Mouse (Mus musculus): Measurements from ENCODE around the gene Wdr34. TPM values are rescaled to one million over a fixed set of nuclear protein-coding genes. Genes with fewer than 3 reads are reported as not detected.

Gene Wdr34
- total RNA-seq, 2 experiments from 2014 or later, result 7.2 TPM

DNA sequence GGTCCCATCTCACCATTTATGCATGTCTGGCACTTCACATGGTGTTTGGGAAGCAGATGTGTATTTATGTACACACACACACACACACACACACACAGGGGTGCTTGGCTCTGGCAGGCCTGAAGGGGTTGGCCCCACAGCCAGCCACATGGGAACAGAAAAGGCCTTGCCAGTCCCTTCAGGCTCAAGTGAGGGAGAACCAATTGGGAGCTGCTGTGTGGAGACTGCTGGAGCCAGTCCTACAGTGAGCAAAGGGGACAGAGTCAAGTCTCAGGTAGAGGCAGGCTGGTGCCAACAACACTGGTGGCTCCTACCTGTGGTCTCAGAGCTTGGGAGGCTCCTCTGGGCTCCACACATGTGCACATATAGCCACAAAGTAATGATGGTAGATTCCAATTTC lies 9.0 kb downstream of the Wdr34 start:
- intact Hi-C loops (cut with DNase I), result no loop called here
- no peak for DNase-seq

DNA sequence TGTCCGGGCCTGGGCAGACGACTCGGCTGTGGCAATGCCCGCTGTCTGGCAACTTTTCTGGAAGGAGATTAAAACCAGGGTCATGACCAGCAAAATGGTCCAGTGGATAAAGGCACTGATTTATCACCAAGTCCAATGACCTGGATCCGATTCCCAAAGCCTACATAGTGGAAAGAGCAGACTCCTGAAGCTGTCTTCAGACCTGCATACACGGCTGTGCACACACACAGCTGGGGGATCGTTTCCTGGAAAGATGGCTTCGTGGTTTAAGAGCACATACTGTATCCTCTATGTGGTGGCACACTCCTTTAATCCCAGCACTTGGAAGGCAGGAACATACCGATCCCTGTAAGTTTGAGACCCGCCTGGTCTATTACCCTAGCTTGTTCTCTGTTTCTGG lies 10.3 kb downstream of the Wdr34 start:
- intact Hi-C loops (cut with DNase I), result no loop called here
- no peak for DNase-seq

DNA sequence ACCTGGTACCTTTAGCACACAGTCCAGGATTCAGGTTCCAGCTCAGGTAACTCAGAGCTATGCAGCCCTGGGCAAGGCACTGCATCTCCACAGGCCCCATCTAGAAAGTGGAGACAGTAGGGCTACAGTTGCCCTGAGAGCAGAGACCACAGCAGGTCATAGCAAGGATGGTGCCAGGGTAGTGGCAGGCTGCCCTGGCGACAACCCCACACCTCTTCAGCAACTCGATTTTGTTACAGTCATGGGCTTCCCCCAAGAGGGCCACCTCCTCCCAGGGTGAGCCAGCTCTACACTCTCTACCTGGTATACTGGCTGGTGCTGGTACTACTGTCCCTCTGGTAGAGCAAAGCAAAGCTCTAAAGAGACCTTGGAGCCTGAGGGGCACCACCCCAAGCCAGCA lies 10.9 kb downstream of the Wdr34 start:
- DNase-seq, result no peak

DNA sequence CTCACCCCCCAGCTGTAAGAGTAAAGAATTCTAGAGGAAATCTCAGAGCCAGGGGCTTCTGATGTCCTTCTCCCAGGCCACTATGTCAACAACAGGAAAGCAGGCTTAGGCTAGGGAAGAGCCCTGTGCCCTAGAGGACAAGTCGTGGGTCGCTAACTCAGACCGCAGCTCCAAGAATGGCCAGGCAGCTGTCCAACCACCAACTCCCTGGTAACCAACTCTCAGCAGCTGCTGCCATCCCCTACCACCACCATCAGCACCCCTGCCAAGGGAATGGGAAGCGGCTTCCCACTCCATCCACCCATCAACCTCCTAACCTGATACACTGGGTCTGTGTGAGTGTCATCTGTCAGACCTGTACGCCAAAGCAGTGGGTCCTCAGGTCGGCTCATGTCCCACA lies 15.7 kb downstream of the Wdr34 start:
- no peak for DNase-seq
- intact Hi-C loops (cut with DNase I), result no loop called here

More for the DNA sequence above, 10.9 kb downstream of the Wdr34 start:
- intact Hi-C loops (cut with DNase I), result no loop called here

DNA sequence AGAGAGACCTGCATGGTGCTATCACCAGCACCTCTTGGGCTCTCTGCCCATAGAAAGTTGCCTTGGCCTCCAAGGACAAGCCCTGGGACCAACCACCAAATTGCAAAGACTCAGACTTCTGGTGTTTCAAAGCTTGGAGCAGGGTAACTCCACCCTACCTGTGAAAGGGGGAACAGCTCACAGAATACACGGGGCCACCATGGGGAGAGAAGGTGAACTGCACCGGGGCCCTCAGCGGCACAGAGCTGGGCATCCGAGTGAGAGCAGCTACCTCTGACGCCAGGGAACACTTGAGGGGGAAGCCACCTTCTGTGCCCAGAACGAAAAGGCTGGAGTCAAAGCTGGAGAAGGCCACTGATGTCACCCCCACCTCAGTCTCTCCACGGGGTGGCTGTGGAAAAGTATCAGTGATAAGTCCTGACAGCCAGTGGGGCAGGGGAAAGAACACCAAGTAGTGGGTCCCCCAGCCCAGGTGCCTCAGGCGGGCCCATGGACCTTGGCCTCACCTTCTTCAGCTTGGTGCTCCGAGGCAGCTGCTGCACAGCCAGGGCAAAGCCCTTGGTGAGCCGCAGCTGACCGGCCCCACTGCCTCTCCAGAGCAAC lies 16.3 kb downstream of the Wdr34 start:
- intact Hi-C loops (cut with DNase I), result no loop called here
- no peak for DNase-seq

DNA sequence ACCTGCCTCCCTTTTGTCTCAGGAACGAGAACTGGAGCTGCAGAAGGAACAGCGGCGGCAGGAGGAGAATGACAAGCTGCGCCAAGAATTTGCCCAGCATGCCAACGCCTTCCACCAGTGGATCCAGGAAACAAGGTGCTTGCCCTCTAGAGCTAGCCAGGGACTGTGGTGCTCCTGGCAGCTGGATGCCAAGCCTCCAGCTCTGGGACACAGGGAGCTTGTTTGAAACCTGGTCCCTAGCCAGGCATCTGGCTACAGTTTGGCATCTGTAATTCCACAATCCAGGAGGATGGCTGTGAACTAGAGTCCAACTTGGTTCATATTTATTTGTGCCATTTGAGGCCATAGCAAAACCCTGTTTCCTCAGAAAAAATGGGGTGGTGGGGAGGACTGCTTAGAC lies 21.7 kb downstream of the Wdr34 start:
- intact Hi-C loops (cut with DNase I), result no loop called here
- DNase-seq, result no peak

DNA sequence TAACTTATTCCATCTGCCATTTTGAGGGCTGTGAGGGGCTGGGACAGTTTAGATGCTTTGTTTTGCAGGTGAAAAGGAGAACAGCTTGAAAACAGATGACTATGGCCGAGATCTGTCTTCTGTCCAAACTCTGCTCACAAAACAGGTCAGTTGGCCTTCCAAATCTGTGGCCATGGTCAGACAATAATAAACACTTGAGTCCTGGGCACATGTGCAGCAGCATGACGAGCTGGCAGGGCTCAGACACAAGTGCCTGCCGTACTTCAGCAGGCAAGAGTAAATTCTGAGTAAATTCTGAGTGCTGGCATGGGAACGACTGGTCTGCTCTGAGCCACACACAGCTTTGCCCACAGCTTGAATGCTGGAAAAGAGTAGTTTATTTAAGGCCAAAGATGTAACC lies 23.2 kb downstream of the Wdr34 start:
- DNase-seq, result no peak
- intact Hi-C loops (cut with DNase I), result no loop called here

DNA sequence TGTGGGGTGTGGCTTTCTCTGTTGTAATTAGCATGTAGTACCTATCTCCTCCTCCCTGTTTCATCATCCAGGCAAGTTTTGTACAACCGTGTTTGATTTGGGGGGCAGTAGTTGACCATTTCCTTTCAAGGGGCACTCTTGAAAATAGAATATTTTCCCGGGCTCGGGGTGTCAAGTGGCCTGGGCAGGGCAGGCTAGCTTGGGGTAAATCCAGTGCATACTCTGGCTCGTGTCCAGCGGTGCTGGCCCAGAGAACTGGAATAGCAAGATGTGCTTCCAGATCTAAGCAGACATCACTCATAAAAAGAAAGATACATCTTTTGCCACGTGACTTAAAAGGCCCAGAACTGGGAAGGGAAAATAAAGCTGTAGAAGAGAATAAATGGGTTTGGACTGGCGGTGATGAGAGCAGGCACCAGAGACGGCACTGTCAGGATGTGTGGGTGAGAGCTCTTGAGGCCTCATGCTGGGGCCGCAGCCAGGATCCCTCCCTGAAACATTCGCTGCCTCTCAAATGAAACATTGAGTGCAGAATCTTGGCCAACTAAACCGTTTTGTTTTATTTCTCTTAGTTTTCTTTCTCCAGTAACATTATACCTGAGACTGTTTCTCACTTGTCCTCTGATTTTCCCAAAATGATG lies 34.2 kb downstream of the Wdr34 start:
- peak; percentile 47 to 54 for DNase-seq
- intact Hi-C loops (cut with DNase I), result no loop called here

DNA sequence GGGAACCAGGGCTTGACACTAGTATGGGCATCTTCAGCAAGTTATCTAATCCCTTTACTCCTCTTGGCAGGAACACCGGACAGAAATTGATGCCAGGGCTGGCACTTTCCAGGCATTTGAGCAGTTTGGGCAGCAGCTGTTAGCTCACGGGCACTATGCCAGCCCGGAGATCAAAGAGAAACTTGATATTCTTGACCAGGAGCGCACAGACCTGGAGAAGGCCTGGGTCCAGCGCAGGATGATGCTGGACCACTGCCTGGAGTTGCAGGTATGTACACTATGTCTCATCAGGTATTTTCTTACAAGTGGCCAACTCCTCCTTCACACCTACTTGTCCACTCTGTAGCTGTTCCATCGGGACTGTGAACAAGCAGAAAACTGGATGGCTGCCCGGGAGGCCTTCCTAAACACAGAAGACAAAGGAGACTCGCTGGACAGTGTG lies 37.8 kb downstream of the Wdr34 start:
- intact Hi-C loops (cut with DNase I), result no loop called here
- peak; percentile 49 to 58 for DNase-seq

DNA sequence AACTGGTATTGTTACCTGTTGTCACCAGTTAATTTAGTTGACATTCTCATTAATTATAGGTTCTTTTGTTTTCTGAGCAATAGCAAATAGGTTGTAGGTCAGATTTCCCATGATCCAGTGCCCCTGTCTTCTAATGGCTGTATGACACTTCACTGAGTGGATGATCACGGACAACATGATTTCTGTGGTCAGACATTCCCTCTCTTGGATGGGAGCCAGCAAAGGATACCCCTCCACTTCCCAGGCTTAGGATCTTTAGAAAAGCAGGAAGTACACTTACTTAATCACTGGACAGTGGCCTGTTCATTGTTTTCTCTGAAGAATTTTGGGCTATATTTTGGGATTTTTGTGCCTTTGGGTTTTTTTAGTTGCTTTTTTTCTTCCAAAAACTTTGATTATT lies 39.6 kb downstream of the Wdr34 start:
- intact Hi-C loops (cut with DNase I), result no loop called here

DNA sequence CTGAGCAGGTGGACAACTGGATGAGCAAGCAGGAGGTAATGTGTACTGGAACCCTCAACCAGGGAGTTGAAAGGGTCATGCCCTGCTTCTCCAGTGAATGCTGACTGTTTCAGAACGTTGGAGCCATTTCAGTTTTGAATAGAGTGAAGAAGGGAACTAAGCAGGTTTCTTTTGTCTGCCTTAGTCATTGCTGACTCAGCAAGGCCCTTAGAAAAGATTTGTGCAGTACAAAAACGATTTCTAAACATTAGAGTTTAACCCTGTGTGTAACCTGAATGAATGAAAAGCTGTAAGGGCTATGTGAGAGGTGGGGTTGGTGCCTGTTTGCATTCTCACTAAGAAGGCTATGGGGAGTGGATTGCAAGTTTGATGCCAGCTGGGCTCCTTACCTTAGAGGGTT lies 56.7 kb downstream of the Wdr34 start:
- intact Hi-C loops (cut with DNase I), result loop anchor here (2.0 kb wide), 1 partner anchor 13 kb away; no protein-coding TSS in a partner anchor
- DNase-seq, result no peak

More for the DNA sequence above, 39.6 kb downstream of the Wdr34 start:
- no peak for DNase-seq

Small RNAs within 50 kb of the gene (microRNA-seq; reads per million reads assigned to microRNA genes)
- gene Mir6997, result 2.2 to 3.1 reads per million in 2 experiments

Other genes starting within 250 kb of the Wdr34 start
- 10 to 100 TPM; 20.0 to 21.7 TPM for gene Slc27a4, start 246.2 kb downstream of the Wdr34 start, total RNA-seq (2021)
- gene Urm1, start 228.8 kb downstream of the Wdr34 start, total RNA-seq (2021), result 10 to 100 TPM; 30.4 to 31.7 TPM
- 10 to 100 TPM in 1 of 2 experiments, 1 to 10 TPM in 1; 9.3 to 10.3 TPM for gene Cercam, start 179.7 kb downstream of the Wdr34 start, total RNA-seq (2021)
- gene Odf2, start 159.7 kb downstream of the Wdr34 start, total RNA-seq (2021), result 10 to 100 TPM; 24.5 to 29.1 TPM
- 10 to 100 TPM; 25.1 to 25.2 TPM for gene Gle1, start 113.5 kb downstream of the Wdr34 start, total RNA-seq (2021)
- 100 to 1,000 TPM; 255 TPM for gene Sptan1, start 83.3 kb downstream of the Wdr34 start, total RNA-seq (2021)
- gene Set, start 8.5 kb upstream of the Wdr34 start, total RNA-seq (2021), result 10 to 100 TPM; 93.9 to 97.0 TPM
- 10 to 100 TPM; 10.3 to 12.2 TPM for gene Pkn3, start 28.8 kb upstream of the Wdr34 start, total RNA-seq (2021)
- 1 to 10 TPM; 5.2 to 5.6 TPM for gene Zdhhc12, start 44.8 kb upstream of the Wdr34 start, total RNA-seq (2021)
- 10 to 100 TPM; 25.1 to 27.7 TPM for gene Zer1, start 75.7 kb upstream of the Wdr34 start, total RNA-seq (2021)
- 10 to 100 TPM; 18.8 to 19.6 TPM for gene Tbc1d13, start 84.9 kb upstream of the Wdr34 start, total RNA-seq (2021)
- gene Endog, start 122.6 kb upstream of the Wdr34 start, total RNA-seq (2021), result 10 to 100 TPM; 74.1 to 78.0 TPM
- 1 to 10 TPM; 5.9 to 6.3 TPM for gene Spout1, start 129.6 kb upstream of the Wdr34 start, total RNA-seq (2021)
- 10 to 100 TPM; 48.4 to 49.2 TPM for gene Kyat1, start 157.0 kb upstream of the Wdr34 start, total RNA-seq (2021)
- gene Lrrc8a, start 188.8 kb upstream of the Wdr34 start, total RNA-seq (2021), result 10 to 100 TPM; 90.1 to 90.5 TPM
- 1 to 10 TPM; 4.1 to 4.6 TPM for gene Gm28035, start 191.7 kb upstream of the Wdr34 start, total RNA-seq (2021)
- gene Phyhd1, start 217.3 kb upstream of the Wdr34 start, total RNA-seq (2021), result 10 to 100 TPM; 50.1 to 66.9 TPM
- 1 to 10 TPM in 1 of 2 experiments, not detected in 1; 2.2 TPM for gene Gm28038, start 232.2 kb upstream of the Wdr34 start, total RNA-seq (2021)
- 10 to 100 TPM; 24.5 to 24.7 TPM for gene Dolk, start 237.5 kb upstream of the Wdr34 start, total RNA-seq (2021)
- 10 to 100 TPM; 20.9 to 22.1 TPM for gene Nup188, start 237.5 kb upstream of the Wdr34 start, total RNA-seq (2021)